Mouse (Mus musculus) heart, postnatal 0 days (tissue): ENCODE data around the gene Gars. TPM values are rescaled to one million over a fixed set of nuclear protein-coding genes. Genes with fewer than 3 reads are reported as not detected.

ENCODE experiments used
- ATAC-seq: fragments of 200-750 bp; cut with Nextera tagmentation; 2 replicates; pipeline ENCODE4 v1.8.0; 2017; ENCODE audit warnings: low read depth, moderate number of reproducible peaks, moderate library complexity; ENCODE audit not compliant: insufficient read depth
- DNase-seq: peaks from one replicate; pipeline ENCODE4 v3.0.0-alpha.2; 2016; ENCODE audit warnings: low spot score
- H3K27ac ChIP-seq: fragments of 300-500 bp; sonication (generic); 2 replicates; pipeline ENCODE4 v1.5.1; 2014; ENCODE audit warnings: low read depth, mild to moderate bottlenecking
- H3K27me3 ChIP-seq: fragments of 300-500 bp; sonication (generic); 2 replicates; pipeline ENCODE4 v1.6.1; 2014; ENCODE audit warnings: low read length, mixed read lengths; ENCODE audit not compliant: control insufficient read depth, insufficient read depth
- H3K36me3 ChIP-seq: fragments of 300-500 bp; sonication (generic); replicated peaks from 2 replicates; pipeline ENCODE4 v1.6.1; 2014; ENCODE audit warnings: low read length, mixed read lengths; ENCODE audit not compliant: control insufficient read depth, insufficient read depth
- H3K4me1 ChIP-seq: fragments of 300-500 bp; sonication (generic); 2 replicates; pipeline ENCODE4 v1.6.1; 2014; ENCODE audit warnings: antibody characterized with exemption; ENCODE audit not compliant: control insufficient read depth, insufficient read depth
- H3K4me2 ChIP-seq: fragments of 300-500 bp; sonication (generic); 2 replicates; pipeline ENCODE4 v1.6.1; 2014; ENCODE audit warnings: low read depth, mild to moderate bottlenecking, low read length, moderate library complexity
- H3K4me3 ChIP-seq: fragments of 300-500 bp; sonication (generic); 2 replicates; pipeline ENCODE4 v1.5.1; 2014; ENCODE audit warnings: low read depth, low read length
- H3K9ac ChIP-seq: fragments of 300-500 bp; sonication (generic); replicated peaks from 2 replicates; pipeline ENCODE4 v1.6.1; 2014; ENCODE audit warnings: low read depth, low read length, mixed read lengths
- H3K9me3 ChIP-seq: fragments of 300-500 bp; sonication (generic); replicated peaks from 2 replicates; pipeline ENCODE4 v1.6.1; 2016; ENCODE audit warnings: low read length; ENCODE audit not compliant: control insufficient read depth
- CTCF ChIP-seq: IDR thresholded peaks from 2 replicates; pipeline ENCODE4 v1.5.1; 2016; ENCODE audit warnings: antibody characterized with exemption, control low read depth, low read depth
- EP300 ChIP-seq: IDR thresholded peaks from 2 replicates; pipeline ENCODE4 v1.6.1; 2016; ENCODE audit warnings: antibody characterized with exemption, low read depth
- WGBS: fragments of 180-500 bp; shearing (Covaris S2); extraction: QIAGEN DNeasy Blood & Tissue Kit; methylation state at CpG from one replicate; pipeline ENCODE4 v1.1.7; 2014; 5-methylcytosine and 5-hydroxymethylcytosine counted together
- polyA plus RNA-seq: library from polyadenylated mRNA; unstranded; fragments of >200 nt; fragmentation: Nextera tagmentation; extraction: Ambion mirVana; gene quantifications from 2 replicates; pipeline ENCODE4 v1.2.1, GENCODE M21; 2015
- total RNA-seq: library from RNA; depleted of rRNA; stranded (reverse); fragments of >200 nt; gene quantifications from 2 replicates; pipeline ENCODE4 v1.2.3, GENCODE M21; 2014; ENCODE audit warnings: low replicate concordance

The Gars gene
- total and polyA plus RNA-seq, 2 experiments from 2014 or later, result 81.5 to 105 TPM

DNA sequence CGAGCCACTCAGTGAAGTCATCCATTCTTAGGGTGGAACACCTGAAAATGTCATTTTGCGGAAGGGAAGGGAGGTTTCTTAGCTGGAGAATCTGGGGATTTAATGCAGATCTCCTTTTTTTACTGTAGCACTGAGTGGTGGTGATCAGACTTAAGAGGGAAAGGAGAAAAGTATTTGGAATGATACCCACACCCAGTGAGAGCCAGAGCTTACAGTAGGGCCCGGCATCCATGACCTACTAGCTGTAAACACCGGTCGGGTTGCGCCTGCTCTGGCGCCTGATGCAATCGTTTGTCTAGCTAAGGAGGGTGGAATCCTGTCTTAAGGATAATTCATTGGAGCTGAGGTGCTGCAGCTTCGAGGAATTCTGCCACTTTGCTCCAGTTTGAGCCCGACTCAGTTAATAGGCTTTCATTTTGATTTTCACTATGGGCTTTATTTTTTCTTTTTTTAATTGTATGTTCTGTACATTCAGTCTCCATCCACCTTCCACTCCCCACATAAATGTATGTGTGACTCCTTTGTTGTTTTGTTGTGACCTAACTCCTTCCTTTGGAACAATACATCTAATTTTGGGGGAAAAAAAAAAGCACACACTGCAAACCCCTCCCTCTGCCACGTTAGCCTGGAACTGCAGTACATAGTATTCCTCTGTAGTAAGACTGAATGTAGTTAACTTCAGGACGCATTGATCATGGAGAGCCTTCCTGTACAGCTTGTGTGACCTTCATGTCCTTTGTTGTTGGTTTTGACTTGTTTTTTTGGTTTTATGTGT lies 1.1 kb downstream of the Gars start:
- Histone ChIP-seq H3K4me2 (peak overlapping the region; percentile 71), H3K9ac (peak overlapping the region; percentile 80), H3K4me3 (peak overlapping the region; percentile 86), H3K27ac (peak overlapping the region; percentile 86), H3K9me3 (no peaks in the 10 kb centered on the region), H3K4me1 (peaks cover 2% of the 10 kb centered on the region; the same call in 1 of the 2 replicates), H3K27me3 (no peaks in the 10 kb centered on the region), H3K36me3 (no peaks in the 10 kb centered on the region)
- ATAC-seq, result no peak
- DNase-seq, result peak; percentile 37
- 2% methylated on average over 12 of the region's 12 CpGs for WGBS
- TF ChIP-seq EP300, result no peak
- TF ChIP-seq CTCF, result no peak

DNA sequence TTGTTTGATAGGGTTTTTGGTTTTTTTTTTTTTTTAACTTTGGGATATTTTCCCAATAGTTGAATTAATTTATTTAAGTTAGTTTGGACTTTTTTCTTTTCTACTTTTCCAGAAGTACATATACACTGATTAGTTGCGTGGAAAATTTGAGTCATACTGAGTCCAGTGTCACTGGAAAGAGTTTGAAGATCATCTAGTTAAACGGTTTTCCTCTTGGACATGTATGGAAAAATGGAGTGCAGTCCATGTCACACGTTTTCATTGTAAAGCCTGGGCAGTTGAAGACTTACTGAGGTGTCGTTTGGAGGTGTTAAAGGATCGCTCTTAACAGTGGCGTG lies 1.6 kb downstream of the Gars start:
- Histone ChIP-seq H3K9ac (no peak overlapping the region), H3K27ac (no peak overlapping the region), H3K27me3 (no peaks in the 10 kb centered on the region), H3K4me3 (no peak overlapping the region), H3K4me2 (peak overlapping the region; percentile 71; the same call in 1 of the 2 replicates), H3K4me1 (peaks cover 3% of the 10 kb centered on the region; the same call in 1 of the 2 replicates), H3K36me3 (no peaks in the 10 kb centered on the region), H3K9me3 (no peaks in the 10 kb centered on the region)
- no peak for DNase-seq
- TF ChIP-seq EP300 (no peak), CTCF (no peak)
- WGBS, result 33% methylated on average over 6 of the region's 6 CpGs
- ATAC-seq, result no peak

DNA sequence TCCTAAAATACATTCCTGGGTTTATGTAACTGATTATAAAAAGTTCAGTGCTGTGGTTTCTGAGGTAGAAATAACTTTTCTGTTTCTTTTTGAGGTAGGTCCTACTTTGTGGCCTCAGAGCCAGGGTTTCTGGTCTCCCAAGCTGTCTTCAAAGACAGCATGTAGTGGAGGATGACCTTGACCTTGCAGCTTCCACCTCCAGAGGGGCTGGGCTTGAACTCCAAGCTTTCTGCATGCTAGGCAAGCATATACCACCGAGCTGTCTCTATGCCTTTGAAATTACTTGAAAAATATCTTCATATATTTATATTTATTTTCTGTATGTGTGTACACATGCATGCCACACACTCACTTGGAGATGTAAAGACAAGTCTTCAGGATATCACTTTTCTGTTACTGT lies 2.2 kb downstream of the Gars start:
- H3K27me3 ChIP-seq, result no peaks in the 10 kb centered on the region
- no peak overlapping the region for H3K4me3 ChIP-seq
- no peak overlapping the region for H3K9ac ChIP-seq
- ATAC-seq, result no peak
- H3K4me2 ChIP-seq, result no peak overlapping the region
- DNase-seq, result no peak
- no peak overlapping the region for H3K27ac ChIP-seq
- 21% methylated on average over 1 of the region's 1 CpGs for WGBS
- H3K4me1 ChIP-seq, result peaks cover 3% of the 10 kb centered on the region; the same call in 1 of the 2 replicates
- no peaks in the 10 kb centered on the region for H3K9me3 ChIP-seq
- no peaks in the 10 kb centered on the region for H3K36me3 ChIP-seq
- TF ChIP-seq CTCF (no peak), EP300 (no peak)

DNA sequence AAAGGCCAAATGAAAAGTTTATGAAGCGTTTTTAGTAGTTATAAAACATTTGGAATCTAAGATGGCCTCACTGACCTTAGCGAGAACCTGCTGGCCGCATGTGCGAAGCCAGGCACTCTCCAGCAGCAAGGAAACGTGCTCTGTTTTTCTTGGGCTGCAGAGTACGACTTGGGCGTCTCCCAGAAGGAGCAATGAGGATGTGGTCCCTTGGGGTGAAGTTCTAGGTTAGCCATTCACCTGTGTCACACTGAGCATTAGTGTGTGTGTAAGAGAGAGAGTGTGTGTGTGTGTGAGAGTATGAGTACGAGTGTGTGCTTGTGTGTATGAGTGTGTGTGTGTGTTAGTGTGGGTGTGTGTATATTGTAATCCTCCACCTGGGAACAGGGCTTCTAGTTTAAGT lies 5.4 kb downstream of the Gars start:
- H3K27me3 ChIP-seq, result no peaks in the 10 kb centered on the region
- 72% methylated on average over 8 of the region's 8 CpGs for WGBS
- H3K9ac ChIP-seq, result no peak overlapping the region
- peaks cover 13% of the 10 kb centered on the region for H3K36me3 ChIP-seq
- H3K4me1 ChIP-seq, result 0 out of 2 replicates have a peak, but pooled peaks cover 3% of the 10 kb centered on the region
- no peak overlapping the region for H3K4me2 ChIP-seq
- TF ChIP-seq EP300 (no peak), CTCF (no peak)
- no peak overlapping the region for H3K4me3 ChIP-seq
- ATAC-seq (no peak), DNase-seq (no peak)
- no peaks in the 10 kb centered on the region for H3K9me3 ChIP-seq
- H3K27ac ChIP-seq, result no peak overlapping the region

DNA sequence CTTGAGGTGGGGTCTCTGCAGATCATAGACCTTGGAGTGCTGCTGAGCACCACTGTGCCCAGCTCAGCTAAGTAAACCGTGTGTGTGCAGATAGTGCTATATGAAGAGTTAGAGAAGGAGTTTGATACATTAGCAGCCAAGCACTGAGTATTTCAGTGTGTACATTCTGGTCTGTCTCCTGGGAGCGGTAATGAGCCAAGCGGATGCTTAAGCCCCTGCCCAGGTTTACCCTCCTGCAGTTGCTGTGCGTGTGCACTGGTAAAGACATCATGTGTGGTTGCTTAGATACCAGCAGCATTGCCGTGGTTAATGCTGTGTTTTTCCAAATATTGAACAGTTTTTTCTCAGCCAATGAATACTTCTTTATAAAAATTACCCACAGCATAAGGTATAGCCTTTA lies 6.7 kb downstream of the Gars start:
- Histone ChIP-seq H3K4me2 (no peak overlapping the region), H3K4me1 (0 out of 2 replicates have a peak, but pooled peaks cover 3% of the 10 kb centered on the region), H3K9ac (no peak overlapping the region), H3K9me3 (no peaks in the 10 kb centered on the region), H3K4me3 (no peak overlapping the region), H3K36me3 (peaks cover 22% of the 10 kb centered on the region), H3K27me3 (no peaks in the 10 kb centered on the region), H3K27ac (no peak overlapping the region)
- no peak for TF ChIP-seq CTCF
- no peak for TF ChIP-seq EP300
- DNase-seq (no peak), ATAC-seq (no peak)
- WGBS, result 78% methylated on average over 5 of the region's 5 CpGs

DNA sequence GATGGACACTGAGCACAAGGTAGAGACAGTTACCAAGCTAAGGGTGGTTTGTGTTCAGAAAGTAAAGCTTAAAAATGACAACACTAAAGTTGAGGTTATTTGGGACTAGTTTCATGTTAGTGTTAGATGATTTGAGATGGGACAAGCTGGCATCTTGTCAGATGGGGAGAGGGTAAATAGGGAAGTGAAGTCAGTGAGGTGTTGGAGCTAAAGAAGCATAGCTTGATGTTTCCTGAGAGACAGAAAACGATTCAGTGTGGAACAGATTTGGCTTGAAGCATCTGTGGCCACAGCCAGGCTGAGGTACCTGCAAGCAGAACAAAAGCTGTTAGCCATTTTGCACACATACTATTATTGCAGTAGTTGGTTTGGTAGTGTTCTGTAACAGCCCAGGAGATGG lies 7.5 kb downstream of the Gars start:
- 40% methylated on average over 1 of the region's 1 CpGs for WGBS
- ATAC-seq, result no peak

More for the DNA sequence above, 7.5 kb downstream of the Gars start:
- H3K9ac ChIP-seq, result no peak overlapping the region
- 0 out of 2 replicates have a peak, but pooled peaks cover 3% of the 10 kb centered on the region for H3K4me1 ChIP-seq
- H3K4me2 ChIP-seq, result no peak overlapping the region
- H3K9me3 ChIP-seq, result no peaks in the 10 kb centered on the region
- no peak overlapping the region for H3K4me3 ChIP-seq
- no peaks in the 10 kb centered on the region for H3K27me3 ChIP-seq
- H3K27ac ChIP-seq, result no peak overlapping the region
- peaks cover 30% of the 10 kb centered on the region for H3K36me3 ChIP-seq
- no peak for DNase-seq
- no peak for TF ChIP-seq EP300
- TF ChIP-seq CTCF, result no peak
